Mouse (Mus musculus) liver, embryonic 16.5 days (tissue): ENCODE measurements at regions not wholly inside any gene's neighbourhood (a gene's known extent, or its start where the extent isn't known, plus 50 kb on each side); places are given as distances from the start of the nearest gene placed in this dataset.

Source experiments
- ATAC-seq: fragments of 200-750 bp; cut with Nextera tagmentation; 2 replicates; pipeline ENCODE4 v1.8.0; 2017; ENCODE audit warnings: low read depth, mild to moderate bottlenecking, moderate number of reproducible peaks, moderate library complexity
- H3K27ac ChIP-seq: fragments of 300-500 bp; sonication (generic); 2 replicates; pipeline ENCODE4 v1.5.1; 2014; ENCODE audit warnings: mild to moderate bottlenecking, low read length
- H3K27me3 ChIP-seq: fragments of 300-500 bp; sonication (generic); 2 replicates; pipeline ENCODE4 v1.6.1; 2014; ENCODE audit warnings: low read depth, low read length, mixed read lengths; ENCODE audit not compliant: control insufficient read depth, insufficient read depth
- H3K36me3 ChIP-seq: fragments of 300-500 bp; sonication (generic); 2 replicates; pipeline ENCODE4 v1.6.1; 2014; ENCODE audit warnings: mild to moderate bottlenecking; ENCODE audit not compliant: control insufficient read depth, insufficient read depth
- H3K4me1 ChIP-seq: fragments of 300-500 bp; sonication (generic); 2 replicates; pipeline ENCODE4 v1.6.1; 2014; ENCODE audit warnings: low read depth, low read length, mixed read lengths; ENCODE audit not compliant: control insufficient read depth
- H3K4me2 ChIP-seq: fragments of 300-500 bp; sonication (generic); 2 replicates; pipeline ENCODE4 v1.6.1; 2014; ENCODE audit warnings: low read depth, low read length, mixed read lengths
- H3K4me3 ChIP-seq: fragments of 300-500 bp; sonication (generic); 2 replicates; pipeline ENCODE4 v1.5.1; 2014; ENCODE audit warnings: low read depth, mild to moderate bottlenecking, low read length
- H3K9ac ChIP-seq: fragments of 300-500 bp; sonication (generic); 2 replicates; pipeline ENCODE4 v1.6.1; 2014; ENCODE audit warnings: low read depth, low read length
- H3K9me3 ChIP-seq: fragments of 300-500 bp; sonication (generic); replicated peaks from 2 replicates; pipeline ENCODE4 v1.6.1; 2016; ENCODE audit warnings: low read length; ENCODE audit not compliant: control insufficient read depth
- WGBS: fragments of 180-500 bp; shearing (Covaris S2); extraction: QIAGEN DNeasy Blood & Tissue Kit; methylation state at CpG from one replicate; pipeline ENCODE4 v1.1.7; 2014; ENCODE audit not compliant: insufficient replicate concordance; 5-methylcytosine and 5-hydroxymethylcytosine counted together

GRCm38 (mm10) chr16:50069033-50069432 is 268.7 kb downstream of the Cd47 start:
- peak; percentile 47; the same call in 1 of the 2 replicates for ATAC-seq
- Histone ChIP-seq H3K9ac (no peak overlapping the region), H3K4me3 (no peak overlapping the region), H3K4me2 (no peak overlapping the region), H3K27ac (no peak overlapping the region), H3K36me3 (no peaks in the 10 kb centered on the region), H3K4me1 (no peaks in the 10 kb centered on the region), H3K9me3 (no peaks in the 10 kb centered on the region), H3K27me3 (no peaks in the 10 kb centered on the region)
- 26% methylated on average over 4 of the region's 4 CpGs for WGBS

- 34% methylated on average over 4 of the region's 4 CpGs for WGBS
- H3K27me3 ChIP-seq = no peaks in the 10 kb centered on the region
- no peak overlapping the region for H3K27ac ChIP-seq
- H3K4me1 ChIP-seq = no peaks in the 10 kb centered on the region
- no peaks in the 10 kb centered on the region for H3K36me3 ChIP-seq
- H3K4me3 ChIP-seq = no peak overlapping the region
- H3K4me2 ChIP-seq = no peak overlapping the region
- ATAC-seq = no peak
- no peaks in the 10 kb centered on the region for H3K9me3 ChIP-seq
- no peak overlapping the region for H3K9ac ChIP-seq
These were observed 270.4 kb downstream of the Cd47 start for GRCm38 (mm10) chr16:50070728-50071127.

- Histone ChIP-seq H3K27ac (no peak overlapping the region), H3K9me3 (no peaks in the 10 kb centered on the region), H3K9ac (no peak overlapping the region), H3K4me3 (no peak overlapping the region), H3K4me1 (no peaks in the 10 kb centered on the region), H3K36me3 (no peaks in the 10 kb centered on the region), H3K4me2 (no peak overlapping the region), H3K27me3 (no peaks in the 10 kb centered on the region)
- no peak for ATAC-seq
- 70% methylated on average over 14 of the region's 14 CpGs for WGBS
These were observed 272.6 kb downstream of the Cd47 start for GRCm38 (mm10) chr16:50072853-50073360.

- H3K9ac ChIP-seq = no peak overlapping the region
- no peak overlapping the region for H3K4me3 ChIP-seq
- no peak for ATAC-seq
- H3K4me1 ChIP-seq = no peaks in the 10 kb centered on the region
- no peak overlapping the region for H3K4me2 ChIP-seq
- H3K9me3 ChIP-seq = no peaks in the 10 kb centered on the region
- WGBS = 54% methylated on average over 4 of the region's 4 CpGs
- H3K27ac ChIP-seq = no peak overlapping the region
- no peaks in the 10 kb centered on the region for H3K36me3 ChIP-seq
- no peaks in the 10 kb centered on the region for H3K27me3 ChIP-seq
These were observed 273.6 kb downstream of the Cd47 start for GRCm38 (mm10) chr16:50073979-50074378.

GRCm38 (mm10) chr16:50075641-50076040 is 275.3 kb downstream of the Cd47 start:
- Histone ChIP-seq H3K4me1 (no peaks in the 10 kb centered on the region), H3K9ac (no peak overlapping the region), H3K36me3 (no peaks in the 10 kb centered on the region), H3K27ac (no peak overlapping the region), H3K4me3 (no peak overlapping the region), H3K4me2 (no peak overlapping the region), H3K27me3 (no peaks in the 10 kb centered on the region), H3K9me3 (no peaks in the 10 kb centered on the region)
- 63% methylated on average over 4 of the region's 4 CpGs for WGBS
- no peak for ATAC-seq

- no peak for ATAC-seq
- no peak overlapping the region for H3K27ac ChIP-seq
- no peak overlapping the region for H3K4me3 ChIP-seq
- H3K4me2 ChIP-seq = no peak overlapping the region
- no peak overlapping the region for H3K9ac ChIP-seq
- WGBS = 35% methylated on average over 1 of the region's 1 CpGs
- no peaks in the 10 kb centered on the region for H3K4me1 ChIP-seq
- no peaks in the 10 kb centered on the region for H3K27me3 ChIP-seq
- H3K9me3 ChIP-seq = no peaks in the 10 kb centered on the region
- H3K36me3 ChIP-seq = no peaks in the 10 kb centered on the region
These were observed 281.2 kb downstream of the Cd47 start for GRCm38 (mm10) chr16:50081511-50081910.

- WGBS = 64% methylated on average over 1 of the region's 1 CpGs
- H3K9me3 ChIP-seq = no peaks in the 10 kb centered on the region
These were observed 292.0 kb downstream of the Cd47 start for GRCm38 (mm10) chr16:50092318-50092717.

GRCm38 (mm10) chr16:50092780-50093179 is 292.4 kb downstream of the Cd47 start:
- H3K4me1 ChIP-seq = peaks cover 7% of the 10 kb centered on the region
- no peak for ATAC-seq
- no peaks in the 10 kb centered on the region for H3K36me3 ChIP-seq
- H3K4me3 ChIP-seq = no peak overlapping the region
- no peaks in the 10 kb centered on the region for H3K27me3 ChIP-seq
- H3K9me3 ChIP-seq = no peaks in the 10 kb centered on the region
- H3K9ac ChIP-seq = no peak overlapping the region
- WGBS = 58% methylated on average over 3 of the region's 3 CpGs
- H3K4me2 ChIP-seq = no peak overlapping the region
- H3K27ac ChIP-seq = no peak overlapping the region

More at GRCm38 (mm10) chr16:50092318-50092717, 292.0 kb downstream of the Cd47 start:
- no peak overlapping the region for H3K9ac ChIP-seq
- no peak overlapping the region for H3K27ac ChIP-seq
- no peaks in the 10 kb centered on the region for H3K27me3 ChIP-seq
- no peak overlapping the region for H3K4me3 ChIP-seq
- H3K36me3 ChIP-seq = no peaks in the 10 kb centered on the region
- no peak for ATAC-seq
- peaks cover 7% of the 10 kb centered on the region for H3K4me1 ChIP-seq
- H3K4me2 ChIP-seq = no peak overlapping the region

- peak; percentile 92 for ATAC-seq
- H3K4me2 ChIP-seq = peak overlapping the region; percentile 5
- H3K27me3 ChIP-seq = no peaks in the 10 kb centered on the region
- H3K9ac ChIP-seq = no peak overlapping the region
- no peaks in the 10 kb centered on the region for H3K9me3 ChIP-seq
- no peak overlapping the region for H3K4me3 ChIP-seq
- WGBS = 19% methylated on average over 6 of the region's 6 CpGs
- H3K4me1 ChIP-seq = peaks cover 7% of the 10 kb centered on the region
- H3K36me3 ChIP-seq = no peaks in the 10 kb centered on the region
- H3K27ac ChIP-seq = peak overlapping the region; percentile 41; the same call in 1 of the 2 replicates
These were observed 295.7 kb downstream of the Cd47 start for GRCm38 (mm10) chr16:50095858-50096551.
